In genomic region chr8:120180445-120180970, GRCm38 (mm10) we compare ENCODE assay signal across 20 mouse cellular contexts. TPM values are rescaled to one million over a fixed set of nuclear protein-coding genes. Genes with fewer than 3 reads are reported as not detected.
A peak's percentile ranks its signal among the peaks of the same experiment; 100 is the strongest.
DNase-seq lines count a peak whose midpoint lies in the region; ATAC-seq and TF ChIP-seq lines count a peak whose summit lies in the region.
"Had no signal": no experiment of that assay in that cellular context is flagged by ENCODE, and none has a peak within 500 bp of the region (broad histone marks: within the 10 kb centered on the region; RNA-seq: fewer than 3 reads in every experiment).

No protein-coding gene starts in this region.

- H3K4me2 ChIP-seq in lung, embryonic 14.5 days: no peak overlapping the region
- no peak overlapping the region for H3K4me2 ChIP-seq in limb, embryonic 14.5 days (replicated peaks; ENCODE audit: low read depth, low read length, severe bottlenecking)

- H3K36me3 ChIP-seq in lung, embryonic 14.5 days (ENCODE audit: insufficient read depth): no peaks in the 10 kb centered on the region
- H3K36me3 ChIP-seq in limb, embryonic 14.5 days (ENCODE audit: control insufficient read depth, insufficient read depth, low read length): no peaks in the 10 kb centered on the region
- H3K36me3 ChIP-seq: G1E had no signal

- TF ChIP-seq POLR2A in limb, embryonic 14.5 days (IDR thresholded peaks at IDR 0.05; ENCODE audit: borderline replicate concordance, extremely low read depth, insufficient read depth, insufficient read length): no peak

- no peak for ATAC-seq in lung, embryonic 14.5 days (ENCODE audit: insufficient read depth)
- no peak for ATAC-seq in limb, embryonic 14.5 days (ENCODE audit: low FRiP score, low read depth)
- ATAC-seq: CD4-positive, CD25-positive, alpha-beta regulatory T cell, adult 4 months; liver, postnatal 0 days had no signal

- no peak overlapping the region for H3K27ac ChIP-seq in lung, embryonic 14.5 days (ENCODE audit: low read depth)
- H3K27ac ChIP-seq in limb, embryonic 14.5 days (replicated peaks; ENCODE audit: low read depth, low read length): no peak overlapping the region

- peak; percentile 53 for DNase-seq in embryo, embryonic 10 days (ENCODE audit: low spot score)
- DNase-seq in embryo, embryonic 9.5 days (ENCODE audit: extremely low spot score): no peak
- DNase-seq in lung, embryonic 14.5 days: peak; percentile 47
- no peak for DNase-seq in lung, postnatal 36 days
- peak; percentile 77 for DNase-seq in MN1 (ENCODE audit: low spot score)
- no peak for DNase-seq in limb, embryonic 14.5 days (ENCODE audit: low spot score)
- no peak for DNase-seq in left cerebral cortex, adult 11 months (ENCODE audit: low spot score)
- no peak for DNase-seq in spleen, postnatal 36 days (ENCODE audit: low spot score in 2 of 2)
- DNase-seq: cerebellum, adult 9-10 months; gastrocnemius, postnatal 25 days; kidney, adult 8-10 months; kidney, postnatal 25 days; layer of hippocampus, adult 9-11 months; liver; liver, postnatal 0 days; thymus, postnatal 14 days had no signal

- H3K4me1 ChIP-seq in lung, embryonic 14.5 days (ENCODE audit: insufficient read depth): peaks cover 32% of the 10 kb centered on the region
- peaks cover 39% of the 10 kb centered on the region for H3K4me1 ChIP-seq in limb, embryonic 14.5 days (ENCODE audit: control insufficient read depth, insufficient read depth, low read length)

- H3K9ac ChIP-seq in lung, embryonic 14.5 days: no peak overlapping the region
- 0 out of 2 replicates have a peak overlapping the region, but pooled peaks have one; percentile 4 for H3K9ac ChIP-seq in limb, embryonic 14.5 days (ENCODE audit: low read depth, low read length, severe bottlenecking)
- H3K9ac ChIP-seq: liver, postnatal 0 days had no signal

- H3K27me3 ChIP-seq in lung, embryonic 14.5 days (ENCODE audit: insufficient read depth, low read length): no peaks in the 10 kb centered on the region; the same call in 1 of the 2 replicates
- peaks cover 9% of the 10 kb centered on the region; the same call in 1 of the 2 replicates for H3K27me3 ChIP-seq in limb, embryonic 14.5 days (ENCODE audit: control insufficient read depth, insufficient read depth, low read length)

- no peak overlapping the region for H3K4me3 ChIP-seq in lung, embryonic 14.5 days (ENCODE audit: low read depth, low read length)
- no peak overlapping the region for H3K4me3 ChIP-seq in limb, embryonic 14.5 days (replicated peaks; ENCODE audit: low read length)

- H3K9me3 ChIP-seq in lung, embryonic 14.5 days (ENCODE audit: low read depth, low read length): no peaks in the 10 kb centered on the region
- no peaks in the 10 kb centered on the region for H3K9me3 ChIP-seq in limb, embryonic 14.5 days (ENCODE audit: control insufficient read depth, low read length)
- H3K9me3 ChIP-seq: G1E had no signal

- WGBS in lung, embryonic 14.5 days: 27% methylated on average over 7 of the region's 7 CpGs
- 45% methylated on average over 7 of the region's 7 CpGs for WGBS in limb, embryonic 14.5 days

- TF ChIP-seq CTCF in lung, embryonic 14.5 days (IDR thresholded peaks at IDR 0.05; ENCODE audit: low read depth): no peak

RNA-seq across cellular contexts. Expression of gene Fam92b, which starts 3.2 kb away (rescaled TPM):
- polyA plus RNA-seq in lung, embryonic 14.5 days (2014; fragmentation: Nextera tagmentation; extraction: Ambion mirVana): not detected in 2 replicates
- polyA plus RNA-seq in limb, embryonic 14.5 days (2012; rRNA removed): not detected in 2 replicates
- polyA plus RNA-seq in limb, embryonic 14.5 days (2014; fragmentation: Nextera tagmentation; extraction: Ambion mirVana): not detected in 2 replicates
- polyA plus RNA-seq: CD4-positive, CD25-positive, alpha-beta regulatory T cell, adult 4 months; G1E; heart, postnatal 0 days; liver, postnatal 0 days; spleen, adult 2 months had no signal

RNA-seq across cellular contexts. Expression of gene Gse1, which starts 47.7 kb away (rescaled TPM):
- 12.7 and 14.3 TPM in 2 replicates for polyA plus RNA-seq in lung, embryonic 14.5 days (2014; fragmentation: Nextera tagmentation; extraction: Ambion mirVana)
- polyA plus RNA-seq in limb, embryonic 14.5 days (2012; rRNA removed): 32.6 and 43.9 TPM in 2 replicates
- 10.2 and 10.3 TPM in 2 replicates for polyA plus RNA-seq in limb, embryonic 14.5 days (2014; fragmentation: Nextera tagmentation; extraction: Ambion mirVana)

Comparison
In these comparisons a context has a peak if more than half of its experiments do, and no peak if none do; other contexts are left out.
1. DNase-seq: peak in embryo, embryonic 10 days (single experiment), lung, embryonic 14.5 days (single experiment) and MN1 (single experiment); none in embryo, embryonic 9.5 days (single experiment), lung, postnatal 36 days (single experiment), limb, embryonic 14.5 days (single experiment), left cerebral cortex, adult 11 months (single experiment) and spleen, postnatal 36 days (0 of 2).